Mouse (Mus musculus) CD4-positive, CD25-positive, alpha-beta regulatory T cell, adult 2 months (primary cell): Measurements from ENCODE around the gene Abca4.
"Not testable (repeated sequence)": the region's sequence is repeated elsewhere in the genome, so short reads cannot be mapped to it uniquely, and the experiment has no call there.

Experiments used
- DNase-seq: peaks from one replicate; pipeline ENCODE4 v3.0.0-alpha.2; 2012; ENCODE audit warnings: low read depth, low spot score

The Abca4 gene

DNA sequence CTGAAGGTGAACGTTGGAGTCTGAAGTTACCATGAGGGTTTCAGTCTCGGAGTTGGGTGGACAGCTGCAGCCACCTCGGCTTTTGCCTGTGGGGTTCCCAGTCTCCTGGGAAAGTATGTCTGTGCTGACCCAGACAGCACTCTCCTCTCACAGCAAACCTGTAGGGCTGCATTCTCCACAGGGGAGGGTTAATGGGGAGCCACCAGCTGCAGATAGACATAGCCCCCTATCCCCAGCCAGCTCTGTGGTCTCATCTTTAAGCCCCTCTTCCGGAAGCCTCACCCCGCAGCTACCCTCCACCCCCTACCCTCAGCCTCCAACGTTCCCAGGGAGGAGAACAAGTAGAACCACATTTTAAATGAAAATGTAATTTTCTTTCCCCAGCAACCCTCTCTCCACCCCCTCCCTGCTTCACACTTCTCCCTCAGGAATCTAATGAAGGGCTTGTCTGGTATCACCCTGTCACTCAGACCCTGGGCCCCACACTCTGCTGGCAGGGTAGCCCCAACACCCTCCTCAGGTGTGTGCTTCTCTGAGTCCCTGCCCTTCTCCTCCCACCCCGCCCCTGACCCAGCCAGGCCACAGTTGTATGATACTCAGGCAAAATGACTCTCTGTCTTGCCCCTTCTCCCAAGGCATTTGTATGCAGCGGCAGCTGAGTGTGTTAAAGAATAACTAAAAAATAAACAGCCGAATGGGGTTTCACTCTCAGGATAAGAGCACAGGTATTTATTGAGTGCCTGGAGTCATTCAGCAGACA lies 14.4 kb downstream of the Abca4 start:
- no peak for DNase-seq

DNA sequence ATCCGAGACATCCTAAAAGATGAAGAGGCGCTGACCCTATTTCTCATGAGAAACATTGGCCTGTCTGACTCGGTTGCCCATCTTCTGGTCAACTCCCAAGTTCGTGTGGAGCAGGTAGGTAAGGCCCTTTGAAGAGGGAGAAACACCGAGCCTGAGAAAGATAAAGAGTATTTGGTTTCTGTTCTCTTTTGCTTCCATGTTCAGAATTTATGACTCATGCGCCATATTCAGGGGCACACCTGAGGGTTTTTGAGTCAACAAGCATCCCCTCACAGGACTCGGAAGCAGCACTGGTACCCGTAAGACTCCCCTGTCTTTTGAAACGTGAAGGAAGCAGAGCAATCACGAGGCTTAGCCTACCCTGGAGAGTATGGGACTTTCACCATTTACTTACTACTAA lies 18.3 kb downstream of the Abca4 start:
- DNase-seq: no peak

GRCm38 (mm10) chr3:122064556-122065410 lies 20.5 kb downstream of the Abca4 start:
- DNase-seq: no peak

GRCm38 (mm10) chr3:122071769-122072168 lies 27.5 kb downstream of the Abca4 start:
- DNase-seq: no peak

GRCm38 (mm10) chr3:122072646-122073571 lies 28.7 kb downstream of the Abca4 start:
- DNase-seq: no peak

- no peak for DNase-seq
Observed at GRCm38 (mm10) chr3:122073595-122073994, 29.4 kb downstream of the Abca4 start.

GRCm38 (mm10) chr3:122074334-122074733 lies 30.1 kb downstream of the Abca4 start:
- no peak for DNase-seq

GRCm38 (mm10) chr3:122078141-122078540 lies 33.9 kb downstream of the Abca4 start:
- DNase-seq: no peak

GRCm38 (mm10) chr3:122079172-122079571 lies 34.9 kb downstream of the Abca4 start:
- DNase-seq: no peak

GRCm38 (mm10) chr3:122081634-122082033 lies 37.4 kb downstream of the Abca4 start:
- DNase-seq: not testable (repeated sequence)

DNA sequence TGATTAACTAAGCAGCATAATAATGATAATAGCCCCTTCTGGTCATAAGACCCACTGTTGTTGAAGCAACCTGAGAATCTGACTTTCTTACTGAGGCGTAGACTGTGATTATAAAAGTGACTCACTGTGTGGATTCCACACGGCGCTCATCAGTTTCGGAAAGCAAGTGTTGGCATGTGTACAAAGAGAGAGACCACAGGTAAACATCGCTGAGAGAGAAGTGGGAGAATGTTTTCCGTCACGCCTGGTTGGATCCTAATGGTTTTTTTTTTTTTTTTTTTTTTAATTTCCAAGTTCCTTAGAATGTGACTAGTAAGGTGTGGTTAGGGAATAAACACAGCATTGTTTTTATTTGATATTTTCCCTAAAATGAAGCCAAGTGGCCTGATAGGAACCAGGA lies 38.1 kb downstream of the Abca4 start:
- DNase-seq: no peak

DNA sequence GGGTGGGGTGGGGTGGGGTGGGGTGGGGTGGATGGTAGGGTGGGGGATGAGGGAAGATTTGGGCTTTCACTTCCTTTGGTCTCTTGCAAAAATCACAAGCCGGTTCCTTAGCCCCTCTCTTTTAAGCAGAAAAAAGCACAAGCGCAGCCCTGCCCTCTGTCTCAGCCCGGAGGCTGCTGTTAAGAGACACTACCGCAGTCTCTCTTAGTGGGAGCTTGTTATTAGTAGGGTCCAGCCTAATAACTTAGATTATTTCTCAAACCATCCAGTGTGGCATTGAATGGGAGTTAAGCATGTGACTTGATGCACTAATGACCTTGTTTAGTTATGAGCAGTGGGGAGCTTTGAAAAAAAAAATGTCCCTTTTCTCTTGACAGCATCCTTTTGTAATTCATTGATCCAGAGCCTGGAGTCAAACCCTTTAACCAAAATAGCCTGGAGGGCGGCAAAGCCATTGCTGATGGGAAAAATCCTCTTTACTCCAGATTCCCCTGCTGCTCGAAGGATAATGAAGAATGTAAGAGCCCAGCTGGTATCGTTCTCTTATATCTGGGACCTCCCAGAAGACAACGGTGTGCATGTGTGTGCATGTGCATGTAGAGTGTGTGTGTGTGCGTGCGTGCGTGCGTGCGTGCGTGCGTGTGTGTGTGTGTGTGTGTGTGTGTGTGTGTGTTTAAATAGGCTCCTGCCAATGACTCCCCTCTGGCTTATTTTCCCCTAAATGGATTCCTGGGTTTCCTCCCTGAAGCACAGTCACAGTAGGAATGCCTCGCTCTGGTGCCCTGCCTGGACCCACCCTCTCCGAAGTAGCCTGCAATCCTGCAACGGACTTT lies 41.1 kb downstream of the Abca4 start:
- DNase-seq: no peak

DNA sequence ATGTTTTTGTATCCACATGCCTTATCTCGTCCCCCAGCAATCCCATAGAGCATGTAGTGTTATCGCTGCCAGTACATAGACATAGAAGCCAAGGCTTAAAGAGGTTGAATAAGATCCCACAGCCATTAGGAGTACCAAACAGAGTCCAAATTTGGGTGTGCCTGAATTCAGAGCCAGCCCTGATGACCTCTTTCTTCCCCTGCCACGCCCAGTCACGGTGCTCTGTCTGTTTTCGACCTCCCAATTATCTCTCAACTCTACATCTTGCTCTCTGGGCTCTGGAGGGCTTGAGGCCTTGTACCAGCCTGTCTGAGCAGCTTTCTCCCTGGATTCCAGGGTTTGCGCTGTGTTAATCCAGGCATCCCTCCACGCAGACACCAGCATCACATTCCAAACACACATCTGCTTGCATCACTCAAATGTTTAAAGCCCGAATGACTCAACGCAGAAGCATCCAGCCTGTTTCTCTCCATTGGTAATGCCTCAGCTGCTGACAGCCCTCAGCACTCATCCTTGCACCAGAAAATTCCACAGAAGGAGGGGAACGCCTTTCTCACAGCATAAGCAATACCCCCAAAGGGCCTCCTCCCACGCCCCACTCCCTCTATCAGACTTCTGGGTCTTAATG lies 43.9 kb downstream of the Abca4 start:
- no peak for DNase-seq

DNA sequence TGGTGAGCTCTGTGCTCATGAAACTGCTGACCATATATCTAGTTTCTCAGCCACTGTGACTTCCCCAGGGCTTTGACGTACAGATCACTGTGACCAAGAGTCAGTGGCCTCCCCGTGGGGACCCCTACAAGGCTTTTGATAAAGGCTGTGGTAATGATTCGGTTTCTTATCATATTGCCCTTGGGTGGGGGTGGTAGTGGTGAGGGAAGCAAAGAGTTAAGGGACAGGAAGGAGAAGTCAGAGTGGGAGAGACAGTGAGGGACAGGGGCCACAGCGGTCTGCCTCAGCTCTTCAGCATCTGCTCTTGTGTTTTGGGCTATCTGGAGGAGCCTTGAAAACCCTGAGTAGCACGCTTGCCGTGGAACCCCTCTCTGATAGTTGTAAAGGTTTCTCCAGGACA lies 46.1 kb downstream of the Abca4 start:
- no peak for DNase-seq

- DNase-seq: no peak
Observed at GRCm38 (mm10) chr3:122099713-122100112, 55.5 kb downstream of the Abca4 start.

DNA sequence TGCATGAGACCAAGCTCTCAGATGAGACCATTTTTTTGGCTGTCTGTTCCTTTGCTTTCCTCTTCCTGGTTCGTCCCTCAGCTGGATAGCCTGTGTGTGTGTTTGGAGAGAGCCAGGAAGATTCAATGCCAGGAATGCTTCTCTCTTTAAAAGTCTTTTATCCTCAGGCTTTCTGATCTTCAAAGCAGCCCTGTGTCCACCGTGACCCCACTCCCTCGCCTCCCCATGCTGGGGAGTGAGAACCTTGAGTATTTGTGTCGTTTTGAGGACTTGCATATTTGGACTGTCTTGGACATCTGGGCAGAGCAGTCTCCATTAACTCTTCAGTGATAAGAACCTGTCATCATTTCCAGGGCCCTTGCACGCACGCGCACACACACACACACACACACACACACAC lies 57.8 kb downstream of the Abca4 start:
- DNase-seq: no peak

- DNase-seq: peak; percentile 73
Observed at GRCm38 (mm10) chr3:122103864-122104808, 59.9 kb downstream of the Abca4 start.

- DNase-seq: no peak
Observed at GRCm38 (mm10) chr3:122106920-122107319, 62.7 kb downstream of the Abca4 start.

- no peak for DNase-seq
Observed at GRCm38 (mm10) chr3:122107643-122108194, 63.5 kb downstream of the Abca4 start.
